Mouse (Mus musculus) cerebellum, adult (tissue): ENCODE measurements around the gene Slc13a3.

Source experiments
- ATAC-seq: cut with Nextera tagmentation; 2 replicates; pipeline ENCODE4 v1.9.2; 2017; ENCODE audit warnings: mild to moderate bottlenecking, moderate library complexity, mixed read lengths; ENCODE audit not compliant: insufficient number of reproducible peaks, low FRiP score, low TSS enrichment

The Slc13a3 gene

GRCm38 (mm10) chr2:165417291-165417690 lies 55.7 kb downstream of the Slc13a3 start:
- ATAC-seq: no peak

GRCm38 (mm10) chr2:165415795-165416194 lies 57.2 kb downstream of the Slc13a3 start:
- ATAC-seq: no peak

- no peak for ATAC-seq
Measured at GRCm38 (mm10) chr2:165415141-165415721, 57.8 kb downstream of the Slc13a3 start.

GRCm38 (mm10) chr2:165414321-165414720 lies 58.7 kb downstream of the Slc13a3 start:
- ATAC-seq: no peak

- ATAC-seq: 0 out of 2 replicates have a peak, but pooled peaks have one; percentile 58
Measured at GRCm38 (mm10) chr2:165413884-165414283, 59.1 kb downstream of the Slc13a3 start.

GRCm38 (mm10) chr2:165407700-165408301 lies 65.2 kb downstream of the Slc13a3 start:
- ATAC-seq: no peak

GRCm38 (mm10) chr2:165405351-165405750 lies 67.7 kb downstream of the Slc13a3 start:
- no peak for ATAC-seq

- ATAC-seq: no peak
Measured at GRCm38 (mm10) chr2:165404951-165405350, 68.1 kb downstream of the Slc13a3 start.

- no peak for ATAC-seq
Measured at GRCm38 (mm10) chr2:165398164-165398785, 74.8 kb downstream of the Slc13a3 start.

- no peak for ATAC-seq
Measured at GRCm38 (mm10) chr2:165397502-165398163, 75.4 kb downstream of the Slc13a3 start.

GRCm38 (mm10) chr2:165396831-165397501 lies 76.1 kb downstream of the Slc13a3 start:
- no peak for ATAC-seq

- ATAC-seq: no peak
Measured at GRCm38 (mm10) chr2:165392156-165392555, 80.9 kb downstream of the Slc13a3 start.

- no peak for ATAC-seq
Measured at GRCm38 (mm10) chr2:165391561-165391960, 81.5 kb downstream of the Slc13a3 start.

- no peak for ATAC-seq
Measured at GRCm38 (mm10) chr2:165389299-165389952, 83.6 kb downstream of the Slc13a3 start.

- peak; percentile 95 for ATAC-seq
Measured at GRCm38 (mm10) chr2:165387844-165388495, 85.1 kb downstream of the Slc13a3 start, which contains the start of gene Zfp334. Gene Zfp334, minus strand, starts transcription at chr2:165388259.

GRCm38 (mm10) chr2:165387370-165387769 lies 85.7 kb downstream of the Slc13a3 start:
- ATAC-seq: no peak

GRCm38 (mm10) chr2:165380050-165380449 lies 93.0 kb downstream of the Slc13a3 start:
- no peak for ATAC-seq

GRCm38 (mm10) chr2:165376001-165376400 lies 97.0 kb downstream of the Slc13a3 start:
- no peak for ATAC-seq

GRCm38 (mm10) chr2:165375478-165375877 lies 97.6 kb downstream of the Slc13a3 start:
- no peak; the same call in 1 of the 2 replicates for ATAC-seq

GRCm38 (mm10) chr2:165371066-165371465 lies 102.0 kb downstream of the Slc13a3 start:
- ATAC-seq: no peak
